Mouse (Mus musculus) retina, embryonic 14.5 days (tissue): Measurements from ENCODE around the gene Fev.

Experiments used
- DNase-seq: peaks from one replicate; pipeline ENCODE4 v3.0.0-alpha.2; 2015; ENCODE audit warnings: low spot score

The Fev gene

DNA sequence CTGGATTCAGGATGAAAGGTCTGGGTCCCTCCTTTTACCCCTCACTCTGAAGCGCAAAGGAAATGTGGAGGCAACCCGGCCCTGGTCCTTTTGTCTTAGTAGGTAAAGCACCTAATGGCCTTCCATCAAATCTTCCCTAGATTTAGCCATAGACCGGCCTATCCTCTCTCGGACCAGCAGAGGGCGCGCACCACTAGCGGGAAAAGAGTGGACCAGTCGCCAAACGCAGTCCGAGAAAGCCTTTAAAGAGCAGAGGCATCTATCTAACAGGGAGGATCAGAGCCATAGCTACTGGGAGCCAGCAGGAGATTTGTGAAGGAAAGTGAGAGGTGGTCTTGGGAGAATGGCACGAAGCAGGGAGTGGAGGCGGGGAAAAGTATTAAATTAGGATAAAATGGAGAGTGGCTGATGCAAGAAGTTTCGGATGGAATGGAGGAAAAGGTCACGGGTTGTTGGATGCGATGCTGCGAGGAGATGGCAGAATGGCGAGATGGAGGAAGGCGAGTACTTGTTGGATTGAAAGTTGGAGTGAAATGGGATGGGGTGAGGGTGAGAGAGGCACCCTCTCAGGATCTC is 4.3 kb downstream of the Fev start:
- peak; percentile 82 for DNase-seq

DNA sequence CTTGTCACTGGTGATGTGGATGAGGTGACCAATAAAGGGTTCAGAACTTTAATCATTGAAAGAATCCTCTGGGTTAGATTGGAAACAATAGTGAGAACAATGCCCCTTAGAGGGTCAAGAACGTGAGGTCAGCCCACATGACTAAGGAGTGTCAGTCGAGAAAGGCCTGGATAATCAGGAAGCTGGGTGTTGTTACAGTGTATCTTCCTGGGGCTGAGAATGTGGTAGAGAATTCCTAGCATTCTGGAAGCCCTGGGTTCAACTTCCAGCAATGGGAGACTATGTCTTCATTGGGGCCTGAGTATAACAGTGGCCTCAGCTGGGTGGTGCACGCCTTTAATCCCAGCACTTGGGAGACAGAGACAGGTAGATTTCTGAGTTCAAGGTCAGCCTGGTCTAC is 8.0 kb downstream of the Fev start:
- no peak for DNase-seq

DNA sequence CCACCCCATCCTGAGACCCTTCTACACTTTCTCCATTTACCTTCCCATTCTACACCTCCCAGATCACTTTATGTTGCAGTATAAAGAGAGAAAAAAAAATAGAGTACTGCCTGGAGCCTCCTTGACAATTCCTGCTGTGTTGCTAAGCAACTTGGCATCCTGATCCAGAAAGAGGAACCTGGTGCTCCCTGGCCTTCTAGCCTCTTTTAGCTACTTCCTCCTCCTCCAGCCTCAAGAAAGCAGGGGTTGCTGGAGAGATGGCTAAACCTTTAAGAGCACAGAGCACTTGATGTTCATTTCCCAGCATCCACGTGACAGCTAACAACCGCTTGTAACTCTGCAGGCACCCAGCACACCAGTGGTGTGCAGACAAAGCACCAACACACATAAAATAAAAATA is 13.0 kb downstream of the Fev start:
- DNase-seq: no peak

DNA sequence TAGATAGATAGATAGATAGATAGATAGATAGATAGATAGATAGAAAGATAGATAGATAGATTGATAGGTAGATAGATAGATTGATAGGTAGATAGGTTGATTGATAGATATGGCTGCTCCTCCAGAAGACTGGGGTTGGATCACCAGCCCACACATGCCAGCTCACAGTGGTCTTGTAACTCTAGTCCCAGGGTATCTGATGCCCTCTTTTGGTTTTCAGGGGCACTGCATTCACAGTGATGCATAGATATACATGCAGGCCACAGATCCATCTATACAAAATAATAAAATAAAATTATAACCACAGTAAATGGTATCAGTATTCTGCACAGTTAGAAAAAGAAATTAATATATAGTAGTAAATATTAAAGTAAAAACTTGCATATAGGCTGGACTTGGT is 23.4 kb downstream of the Fev start:
- no peak for DNase-seq

DNA sequence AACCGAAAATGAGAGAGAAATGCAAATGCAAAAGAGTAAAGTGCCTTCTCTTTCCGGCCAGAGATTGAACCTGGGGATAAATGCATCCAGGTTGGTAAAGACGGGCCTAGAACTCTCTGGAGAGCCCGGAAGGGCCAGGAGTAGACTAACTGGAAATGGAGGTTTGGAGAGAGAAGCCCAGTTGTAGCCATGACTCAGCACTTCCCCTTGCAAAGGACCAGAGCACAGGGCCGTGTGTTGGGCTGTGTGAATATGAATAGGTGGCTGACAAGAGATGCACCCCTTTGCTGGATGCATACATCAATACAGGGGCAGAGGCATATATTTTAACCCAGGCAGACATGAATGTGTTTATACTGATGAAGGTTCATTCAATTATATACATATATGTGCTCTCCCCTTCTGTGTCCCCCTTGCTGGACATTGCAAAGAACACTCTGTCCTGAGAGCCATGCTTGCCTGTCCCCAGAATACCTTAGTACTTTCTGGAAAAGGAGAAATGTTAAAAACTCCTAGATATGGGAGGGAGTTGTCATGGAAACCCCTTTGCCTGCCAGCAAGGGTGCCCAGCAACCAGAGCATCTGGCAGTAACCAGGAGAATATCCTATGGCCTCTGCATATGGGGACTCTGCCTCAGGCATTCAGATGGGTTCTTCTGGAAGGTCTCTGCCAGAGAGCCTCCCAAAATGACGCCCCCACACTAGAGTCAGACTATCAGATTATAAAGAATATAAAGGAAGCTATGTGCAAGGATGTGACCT is 25.8 kb downstream of the Fev start:
- DNase-seq: no peak

DNA sequence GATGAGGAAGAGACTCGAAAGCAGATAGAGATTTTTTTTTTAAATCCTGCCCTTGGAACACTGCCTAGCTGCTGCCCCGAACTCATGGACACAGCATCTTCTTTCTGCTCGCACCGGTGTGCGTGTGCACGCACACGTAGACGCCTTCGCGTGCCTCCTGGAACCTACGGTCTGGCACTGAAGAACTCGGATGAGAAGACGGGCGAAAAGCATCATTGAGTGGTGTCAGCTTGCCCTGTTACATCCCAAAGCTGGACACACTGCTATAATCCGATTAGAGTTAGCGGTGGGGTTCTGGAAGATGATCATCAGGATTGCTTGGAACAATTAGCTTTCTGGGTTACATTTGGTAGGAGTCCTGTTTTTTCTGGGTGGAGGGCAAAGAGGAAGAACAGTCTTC is 26.4 kb downstream of the Fev start:
- DNase-seq: no peak

DNA sequence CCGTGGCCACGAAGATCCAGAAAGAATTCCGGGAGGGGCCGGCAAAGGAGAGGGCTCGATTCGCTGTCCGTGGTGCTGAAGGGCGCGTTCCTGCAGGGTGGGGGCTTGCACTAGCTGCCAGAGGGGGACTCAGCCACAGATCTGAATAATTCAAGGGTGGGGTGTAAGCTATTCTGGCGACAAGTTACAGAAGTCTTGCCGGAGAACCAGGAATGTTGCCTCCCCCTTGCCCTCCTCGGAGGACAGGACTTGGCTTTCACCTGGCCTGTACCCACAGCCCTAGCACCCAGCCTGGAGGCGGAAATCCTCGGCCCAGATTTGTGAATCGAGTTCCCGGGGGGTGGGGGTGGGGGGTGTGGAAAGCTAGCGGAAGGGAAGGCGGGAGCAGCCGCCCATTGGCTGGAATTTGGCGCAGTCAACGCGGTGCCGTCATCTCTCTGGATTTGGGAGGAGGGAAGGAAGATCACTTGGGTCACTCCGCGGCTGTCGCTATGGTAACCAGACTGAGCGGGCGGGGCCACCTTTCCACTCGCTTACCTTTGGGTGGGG is 27.0 kb downstream of the Fev start:
- peak; percentile 84 for DNase-seq

DNA sequence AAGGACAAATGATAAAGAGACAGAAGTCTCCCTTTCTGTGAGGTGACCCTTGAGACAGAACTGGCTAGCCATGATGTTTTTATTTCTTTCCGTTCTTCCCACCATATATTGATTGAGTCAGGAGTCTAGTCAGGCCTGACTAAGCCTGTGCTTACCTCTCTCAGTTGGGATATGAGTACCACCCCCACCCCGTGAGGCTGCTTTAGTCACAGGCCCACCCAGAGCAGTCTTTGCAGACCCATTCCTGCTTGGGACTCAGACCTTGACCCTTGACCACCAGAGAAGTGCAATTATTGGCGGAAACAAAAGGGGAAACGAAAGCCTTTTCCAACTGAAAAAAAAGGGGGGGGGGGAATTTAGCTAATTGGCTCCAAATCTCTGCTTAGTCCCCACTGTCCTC is 27.5 kb downstream of the Fev start:
- DNase-seq: no peak

DNA sequence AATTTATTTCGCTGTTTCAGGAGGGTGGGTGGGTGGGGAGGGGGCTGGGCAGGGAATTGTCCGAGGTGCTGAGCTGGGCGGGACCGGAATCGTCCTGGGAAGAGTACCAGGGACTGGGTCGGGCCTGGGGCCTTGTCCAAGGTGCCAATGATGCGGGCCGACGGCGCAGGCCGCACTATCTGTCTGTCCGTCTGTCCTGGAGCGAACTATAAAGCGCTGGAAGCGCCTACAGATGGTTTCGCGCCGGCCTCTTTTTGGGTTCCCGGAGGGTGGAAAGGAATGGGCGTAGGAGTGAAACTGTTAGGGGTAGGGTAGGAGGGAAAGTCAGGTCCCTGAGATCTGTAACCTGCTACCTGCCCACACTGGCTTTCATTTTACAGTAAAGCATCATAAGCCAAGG is 28.0 kb downstream of the Fev start:
- no peak for DNase-seq

DNA sequence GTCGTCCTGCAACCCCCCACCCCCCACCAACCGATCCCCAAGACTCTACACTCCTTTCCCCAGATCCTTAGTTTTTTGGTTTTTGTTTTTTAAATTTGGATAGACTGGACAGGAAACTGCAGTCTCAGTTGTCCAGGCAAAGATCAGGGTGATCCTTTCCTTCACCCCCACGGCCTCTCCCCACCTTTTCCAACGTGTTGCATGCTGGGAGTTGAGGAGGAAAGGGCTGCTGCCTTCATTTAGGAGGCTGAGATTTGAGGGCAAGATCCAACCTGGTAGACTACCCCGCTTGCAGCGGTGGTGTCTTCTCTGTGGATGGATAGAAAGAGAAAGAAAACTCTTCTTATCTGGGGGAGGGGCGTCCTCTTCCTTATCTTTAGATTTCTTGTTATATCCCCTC is 28.4 kb downstream of the Fev start:
- no peak for DNase-seq

DNA sequence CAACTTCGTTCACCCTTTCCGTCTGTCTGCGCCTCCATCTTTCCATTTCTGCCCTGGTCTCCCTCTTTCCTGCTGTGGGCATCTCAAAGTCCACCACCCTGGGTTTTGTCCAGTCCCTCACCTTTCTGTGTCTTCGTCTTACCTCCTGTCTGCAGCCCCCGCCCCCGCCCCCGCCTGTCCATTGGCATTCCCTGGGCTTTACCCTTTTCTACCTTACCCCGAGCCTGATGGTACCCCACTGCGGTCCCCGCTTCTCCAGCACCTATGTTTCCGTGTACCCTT is 28.8 kb downstream of the Fev start:
- no peak for DNase-seq

DNA sequence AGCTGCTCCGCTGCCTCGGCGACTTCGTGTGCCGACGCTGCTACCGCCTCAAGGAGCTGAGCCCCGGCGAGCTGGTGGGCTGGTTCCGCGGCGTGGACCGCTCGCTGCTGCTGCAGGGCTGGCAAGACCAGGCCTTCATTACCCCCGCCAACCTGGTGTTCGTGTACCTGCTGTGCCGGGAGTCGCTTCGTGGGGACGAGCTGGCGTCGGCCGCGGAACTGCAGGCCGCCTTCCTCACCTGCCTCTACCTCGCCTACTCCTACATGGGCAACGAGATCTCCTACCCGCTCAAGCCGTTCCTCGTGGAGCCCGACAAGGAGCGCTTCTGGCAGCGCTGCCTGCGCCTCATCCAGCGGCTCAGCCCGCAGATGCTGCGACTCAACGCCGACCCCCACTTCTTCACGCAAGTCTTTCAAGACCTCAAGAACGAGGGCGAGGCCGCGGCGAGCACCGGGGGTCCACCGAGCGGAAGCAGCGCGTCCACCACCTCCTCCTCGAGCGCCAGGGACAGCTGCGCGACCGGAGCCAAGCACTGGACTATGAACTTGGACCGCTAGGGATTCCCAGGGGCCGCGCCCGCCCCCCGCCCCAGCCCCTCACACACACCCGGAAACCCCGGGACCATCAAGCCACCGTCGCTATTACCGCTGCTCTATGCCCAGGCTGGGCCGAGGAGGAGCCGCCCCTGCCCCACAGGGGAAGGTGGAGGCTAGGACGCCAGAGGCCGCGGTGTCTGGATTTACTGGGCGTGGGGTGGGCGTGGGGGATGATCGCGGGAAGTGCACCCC is 29.4 kb downstream of the Fev start:
- peak; percentile 37 for DNase-seq

DNA sequence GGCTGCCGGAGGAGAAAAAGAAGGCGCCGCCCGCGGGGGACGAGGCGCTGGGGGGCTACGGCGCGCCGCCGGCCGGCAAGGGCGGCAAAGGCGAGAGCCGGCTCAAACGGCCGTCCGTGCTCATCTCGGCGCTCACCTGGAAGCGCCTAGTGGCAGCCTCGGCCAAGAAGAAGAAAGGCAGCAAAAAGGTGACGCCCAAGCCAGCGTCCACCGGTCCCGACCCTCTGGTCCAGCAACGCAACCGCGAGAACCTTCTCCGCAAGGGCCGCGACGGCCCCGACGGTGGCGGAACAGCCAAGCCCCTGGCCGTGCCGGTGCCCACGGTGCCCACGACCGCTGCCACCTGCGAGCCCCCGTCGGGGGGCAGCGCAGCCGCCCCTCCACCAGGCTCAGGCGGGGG is 30.1 kb downstream of the Fev start:
- DNase-seq: no peak

DNA sequence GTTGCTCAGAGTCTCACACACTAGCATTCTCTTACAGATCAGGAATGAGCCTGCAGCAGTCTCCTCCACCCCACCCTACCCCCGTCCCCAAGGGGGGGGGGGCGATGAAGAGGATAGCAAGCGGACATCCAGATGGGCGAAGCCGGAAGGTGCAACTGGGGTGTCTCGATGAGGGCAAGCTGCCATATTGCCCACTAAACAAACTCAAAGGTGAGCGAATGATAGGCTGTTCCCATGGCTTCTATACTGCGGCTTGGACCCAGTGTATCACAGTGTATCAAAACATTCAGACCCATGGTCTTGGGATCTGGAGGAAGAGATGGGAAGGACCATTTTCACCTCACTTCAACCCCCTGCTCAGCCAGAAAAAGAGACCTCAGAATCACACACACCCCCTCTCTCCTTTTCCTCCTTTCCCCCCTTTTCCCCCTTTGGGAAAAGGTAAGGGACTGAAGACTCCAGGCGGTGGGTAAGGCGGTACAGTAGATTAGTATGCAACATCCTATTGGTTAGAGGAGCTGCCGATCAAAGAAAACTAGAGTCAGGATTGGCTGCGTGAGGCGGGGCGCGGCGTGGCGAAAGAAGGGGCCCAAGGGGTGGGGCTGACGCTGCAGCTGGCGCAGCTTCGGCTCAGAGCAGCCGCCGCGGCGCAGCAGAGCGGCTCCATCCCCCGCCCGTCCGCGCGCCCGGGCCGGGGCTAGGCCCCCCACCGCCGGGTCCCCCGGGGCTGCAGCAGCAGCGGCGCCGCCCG is 30.7 kb downstream of the Fev start, which contains the start of gene Cdk5r2:
Gene Cdk5r2 (plus strand): TSS at position 629 of the 751 bp plus-strand sequence.
- peak; percentile 98 for DNase-seq

DNA sequence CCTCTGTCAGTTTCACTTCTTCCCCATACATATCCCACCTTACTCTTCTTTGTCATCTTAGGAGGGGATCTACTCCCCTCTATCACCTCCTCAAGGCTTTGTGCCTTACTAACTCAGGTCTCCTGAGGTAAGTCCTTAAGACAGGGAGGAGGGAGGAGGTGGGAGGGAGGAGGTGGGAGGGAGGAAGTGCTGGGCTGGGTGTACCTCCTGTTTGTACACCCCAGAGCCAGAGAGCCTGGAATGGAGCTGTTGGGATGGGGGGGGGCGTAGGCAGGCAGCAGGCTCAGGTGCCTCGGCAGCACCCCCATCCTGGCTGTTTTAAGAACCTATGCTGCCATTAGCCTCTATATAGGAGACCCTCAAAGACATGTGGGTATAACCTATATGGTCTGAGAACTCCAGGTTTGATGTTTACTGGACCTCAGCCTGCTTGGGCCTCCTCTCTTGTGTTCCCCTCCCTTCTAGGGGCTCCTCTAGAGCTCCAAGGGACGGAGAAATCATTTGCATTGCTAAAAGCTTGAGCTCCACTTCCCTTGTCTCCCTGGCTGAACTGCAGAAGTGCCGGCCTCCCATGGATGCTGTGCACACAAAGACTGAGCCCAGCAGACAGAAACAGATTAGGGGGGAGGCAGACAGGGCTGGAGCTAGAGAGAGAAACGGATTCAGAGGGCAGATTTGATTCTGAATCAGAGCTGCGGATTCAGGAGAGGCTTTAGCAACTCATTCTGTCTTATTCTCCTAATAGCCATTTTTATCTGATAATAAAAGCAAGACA is 34.0 kb downstream of the Fev start:
- no peak for DNase-seq

DNA sequence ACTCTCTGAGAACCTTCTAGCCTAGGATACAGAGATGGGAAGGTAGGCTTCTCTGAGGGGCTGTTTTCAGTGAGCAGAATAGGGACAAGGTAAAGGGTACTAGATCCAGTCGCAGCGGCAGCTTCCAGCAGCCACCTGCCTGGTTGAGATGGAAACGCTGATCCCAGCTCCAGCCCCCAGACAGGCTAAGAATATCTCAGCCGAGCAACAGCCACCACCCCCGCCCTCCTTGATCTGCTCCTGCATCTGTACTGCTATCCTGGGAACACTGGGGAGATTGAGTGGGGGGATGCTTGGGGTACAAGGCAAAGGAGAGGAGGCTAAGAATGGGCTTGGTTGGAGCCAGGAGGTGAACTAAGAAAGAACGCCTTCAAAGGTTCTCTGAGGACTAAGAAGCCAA is 35.0 kb downstream of the Fev start:
- no peak for DNase-seq

DNA sequence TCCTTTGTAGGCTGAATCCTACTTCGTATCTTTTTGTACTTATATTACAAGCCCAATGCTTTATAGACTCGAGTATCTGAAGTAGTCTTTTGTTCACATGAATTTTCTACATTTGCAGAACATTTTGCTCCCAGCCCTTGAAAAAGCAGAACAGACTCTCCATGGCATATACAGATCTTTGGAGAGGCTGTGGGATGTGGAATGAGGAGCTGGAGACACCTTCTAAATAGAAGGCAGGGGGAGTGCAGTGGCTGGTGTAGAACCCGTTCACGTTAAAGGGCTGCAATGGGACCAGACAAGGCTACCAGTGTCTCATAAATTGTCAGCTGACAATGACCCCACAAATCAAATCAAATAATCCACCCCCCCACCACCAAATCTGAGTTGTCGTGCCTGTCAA is 36.3 kb downstream of the Fev start:
- no peak for DNase-seq

DNA sequence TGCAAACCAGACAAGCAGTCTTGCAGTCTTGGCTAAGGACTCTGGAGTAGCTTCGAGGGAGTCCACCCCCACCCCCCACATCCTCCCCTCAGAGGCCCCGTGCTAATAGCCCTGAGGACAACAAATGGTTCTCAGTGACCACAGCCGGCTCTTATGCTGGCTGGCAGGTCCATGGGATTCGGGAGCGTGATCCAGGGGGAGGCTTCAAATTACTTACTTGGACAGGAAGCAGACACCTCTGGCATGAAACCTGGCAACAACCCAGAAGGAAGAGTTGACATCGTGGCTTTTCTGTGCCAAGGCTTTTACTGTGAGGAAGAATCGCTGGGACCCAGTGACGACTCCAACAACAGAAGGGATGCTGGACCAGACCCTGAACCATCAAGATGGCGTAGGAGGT is 38.9 kb downstream of the Fev start:
- no peak for DNase-seq

DNA sequence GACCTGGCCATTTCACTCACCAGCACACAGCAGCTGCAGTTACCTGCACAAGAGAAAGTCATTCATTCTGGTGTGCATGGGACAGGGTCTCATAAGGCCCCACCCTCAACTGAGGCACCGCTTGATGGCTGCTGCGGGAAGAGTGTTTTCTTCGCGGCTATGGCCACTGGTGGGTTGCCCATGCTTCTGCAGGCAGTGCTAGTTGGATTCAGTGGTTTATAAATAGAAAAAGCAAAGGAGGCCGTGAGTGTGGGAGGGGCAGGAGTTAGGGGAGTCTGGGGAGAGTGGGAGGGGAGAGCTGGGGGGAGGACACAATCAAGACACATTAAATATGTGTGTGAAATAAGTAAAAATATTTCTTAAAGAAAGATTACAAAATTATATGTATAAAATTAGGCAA is 42.1 kb downstream of the Fev start:
- no peak for DNase-seq

DNA sequence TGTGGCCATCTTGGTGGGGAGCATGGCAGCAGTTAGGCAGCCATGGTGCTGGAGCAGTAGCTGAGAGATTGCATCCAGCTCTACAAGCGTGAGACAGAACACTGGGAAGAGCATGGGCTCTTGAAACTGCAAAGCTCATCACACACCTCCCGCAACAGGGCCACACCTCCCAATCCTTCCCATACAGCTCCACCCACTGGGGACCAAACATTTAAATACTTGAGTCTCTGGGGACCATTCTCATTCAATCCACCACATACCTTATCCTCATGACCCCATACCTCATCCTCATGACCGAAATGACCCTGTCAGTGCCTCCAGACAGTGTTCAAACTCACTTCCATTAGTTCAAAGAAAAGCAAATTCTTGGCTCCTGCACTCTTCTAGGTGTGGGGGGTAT is 52.0 kb downstream of the Fev start:
- no peak for DNase-seq
